Mouse (Mus musculus): ENCODE measurements at regions not wholly inside any gene's neighbourhood (a gene's known extent, or its start where the extent isn't known, plus 50 kb on each side); places are given as distances from the start of the nearest gene placed in this dataset.

GRCm38 (mm10) chr11:64134571-64135307 lies 55.5 kb upstream of the Cox10 start:
- no peak for DNase-seq
